Mouse (Mus musculus): ENCODE measurements at regions not wholly inside any gene's neighbourhood (a gene's known extent, or its start where the extent isn't known, plus 50 kb on each side); places are given as distances from the start of the nearest gene placed in this dataset.

- no peak for DNase-seq (ENCODE audit: low spot score in 2 of 2)
Measured at GRCm38 (mm10) chr8:116133503-116133902, 371.3 kb upstream of the Dynlrb2 start.

GRCm38 (mm10) chr8:116133084-116133483 is 371.7 kb upstream of the Dynlrb2 start:
- no peak for DNase-seq (ENCODE audit: low spot score in 2 of 2)

- no peak for DNase-seq (ENCODE audit: low spot score in 2 of 2)
Measured at GRCm38 (mm10) chr8:116120067-116120466, 384.7 kb upstream of the Dynlrb2 start.

GRCm38 (mm10) chr8:116117919-116118318 is 386.9 kb upstream of the Dynlrb2 start:
- no peak for DNase-seq (ENCODE audit: low spot score in 2 of 2)

- DNase-seq (ENCODE audit: low spot score in 2 of 2), result no peak
Measured at GRCm38 (mm10) chr8:116116625-116117024, 388.1 kb upstream of the Dynlrb2 start.

- DNase-seq (ENCODE audit: low spot score in 2 of 2), result peak in 1 of 2 experiments; percentile 9
Measured at GRCm38 (mm10) chr8:116115811-116116372, 388.9 kb upstream of the Dynlrb2 start.

GRCm38 (mm10) chr8:116114978-116115377 is 389.8 kb upstream of the Dynlrb2 start:
- no peak for DNase-seq (ENCODE audit: low spot score in 2 of 2)

- no peak for DNase-seq (ENCODE audit: low spot score in 2 of 2)
Measured at GRCm38 (mm10) chr8:116114502-116114901, 390.3 kb upstream of the Dynlrb2 start.

GRCm38 (mm10) chr8:116111168-116111567 is 393.6 kb upstream of the Dynlrb2 start:
- DNase-seq (ENCODE audit: low spot score in 2 of 2), result peak in 1 of 2 experiments; percentile 20

- no peak for DNase-seq (ENCODE audit: low spot score in 2 of 2)
Measured at GRCm38 (mm10) chr8:116096666-116097065, 389.1 kb upstream of the Maf start.

GRCm38 (mm10) chr8:116083156-116083555 is 375.6 kb upstream of the Maf start:
- no peak for DNase-seq (ENCODE audit: low spot score in 2 of 2)

- no peak for DNase-seq (ENCODE audit: low spot score in 2 of 2)
Measured at GRCm38 (mm10) chr8:116078849-116079407, 371.3 kb upstream of the Maf start.

GRCm38 (mm10) chr8:116071497-116071896 is 363.9 kb upstream of the Maf start:
- DNase-seq (ENCODE audit: low spot score in 2 of 2), result no peak

- DNase-seq (ENCODE audit: low spot score in 2 of 2), result no peak
Measured at GRCm38 (mm10) chr8:116069538-116069937, 361.9 kb upstream of the Maf start.

GRCm38 (mm10) chr8:116067978-116068375 is 360.4 kb upstream of the Maf start:
- DNase-seq (ENCODE audit: low spot score in 2 of 2), result no peak

- DNase-seq (ENCODE audit: low spot score in 2 of 2), result no peak
Measured at GRCm38 (mm10) chr8:116067182-116067977, 359.8 kb upstream of the Maf start.

GRCm38 (mm10) chr8:116065871-116066270 is 358.3 kb upstream of the Maf start:
- no peak for DNase-seq (ENCODE audit: low spot score in 2 of 2)

- no peak for DNase-seq (ENCODE audit: low spot score in 2 of 2)
Measured at GRCm38 (mm10) chr8:116065327-116065726, 357.7 kb upstream of the Maf start.

- DNase-seq (ENCODE audit: low spot score in 2 of 2), result no peak
Measured at GRCm38 (mm10) chr8:116064562-116064961, 357.0 kb upstream of the Maf start.

- DNase-seq (ENCODE audit: low spot score in 2 of 2), result no peak
Measured at GRCm38 (mm10) chr8:116063541-116063940, 355.9 kb upstream of the Maf start.

GRCm38 (mm10) chr8:116053483-116053882 is 345.9 kb upstream of the Maf start:
- no peak for DNase-seq (ENCODE audit: low spot score in 2 of 2)

GRCm38 (mm10) chr8:116053043-116053442 is 345.4 kb upstream of the Maf start:
- DNase-seq (ENCODE audit: low spot score in 2 of 2), result no peak

GRCm38 (mm10) chr8:116048480-116048879 is 340.9 kb upstream of the Maf start:
- DNase-seq (ENCODE audit: low spot score in 2 of 2), result no peak
